Mouse (Mus musculus) C2C12 (cell line): ENCODE measurements around the gene Cep85l. TPM values are rescaled to one million over a fixed set of nuclear protein-coding genes. Genes with fewer than 3 reads are reported as not detected.

Source experiments
- H3K27me3 ChIP-seq: one replicate; pipeline ENCODE4 v1.6.1; 2011; ENCODE audit not compliant: control insufficient read depth, insufficient read depth, insufficient read length
- H3K36me3 ChIP-seq: one replicate; pipeline ENCODE4 v1.6.1; 2011; ENCODE audit not compliant: control insufficient read depth, insufficient read depth
- H3K4me3 ChIP-seq: one replicate; pipeline ENCODE4 v1.5.1; 2011; ENCODE audit warnings: mild to moderate bottlenecking, control low read depth; ENCODE audit not compliant: poor library complexity, insufficient read depth, severe bottlenecking
- H3K79me2 ChIP-seq: one replicate; pipeline ENCODE4 v1.6.1; 2011; ENCODE audit not compliant: control insufficient read depth, insufficient read depth
- H3K79me3 ChIP-seq: one replicate; pipeline ENCODE4 v1.6.1; 2011; ENCODE audit warnings: low read depth, control low read depth
- H3ac ChIP-seq: one replicate; pipeline ENCODE3; 2011; ENCODE audit warnings: low read depth; ENCODE audit not compliant: control insufficient read depth, insufficient read length
- CEBPB ChIP-seq: IDR thresholded peaks from one replicate; pipeline ENCODE4 v1.6.1; 2011; ENCODE audit warnings: low read depth, mild to moderate bottlenecking, control low read depth, moderate library complexity
- CTCF ChIP-seq: IDR thresholded peaks from one replicate; pipeline ENCODE4 v1.5.1; 2011; ENCODE audit not compliant: control insufficient read depth, insufficient read depth, insufficient read length
- FOSL1 ChIP-seq: IDR thresholded peaks from one replicate; pipeline ENCODE4 v1.8.0; 2011; ENCODE audit warnings: mild to moderate bottlenecking, low read length; ENCODE audit not compliant: poor library complexity, insufficient read depth, severe bottlenecking
- MAX ChIP-seq: IDR thresholded peaks from one replicate; pipeline ENCODE4 v1.6.1; 2011; ENCODE audit warnings: mild to moderate bottlenecking, control low read depth
- MYOD1 ChIP-seq: IDR thresholded peaks from one replicate; pipeline ENCODE4 v1.6.1; 2011; ENCODE audit warnings: low read depth; ENCODE audit not compliant: control insufficient read depth, insufficient read length
- MYOG ChIP-seq: IDR thresholded peaks from one replicate; pipeline ENCODE4 v1.6.1; 2011; ENCODE audit not compliant: control insufficient read depth, insufficient read length; ENCODE audit errors: extremely low read depth
- USF1 ChIP-seq: IDR thresholded peaks from one replicate; pipeline ENCODE4 v1.6.1; 2011; ENCODE audit warnings: low read depth, mild to moderate bottlenecking, control low read depth, moderate library complexity
- polyA plus RNA-seq: library from polyadenylated mRNA; unstranded; fragments of >200 nt; fragmentation: generic; extraction: Trizol; gene quantifications from one replicate; pipeline ENCODE4 v1.2.1, GENCODE M21; 2012; ENCODE audit warnings: missing spikeins

The Cep85l gene
- polyA plus RNA-seq, 1 experiment = 0.32 TPM

GRCm38 (mm10) chr10:53347787-53348755 lies 31.7 kb downstream of the Cep85l start:
- Histone ChIP-seq H3ac (no peak overlapping the region), H3K36me3 (peaks cover 5% of the 10 kb centered on the region), H3K79me3 (peaks cover 2% of the 10 kb centered on the region), H3K4me3 (no peak overlapping the region), H3K79me2 (no peaks in the 10 kb centered on the region), H3K27me3 (no peaks in the 10 kb centered on the region)
- TF ChIP-seq CEBPB = no peak
- TF ChIP-seq MYOD1 = no peak
- TF ChIP-seq FOSL1 = no peak
- TF ChIP-seq MYOG = no peak
- no peak for TF ChIP-seq MAX
- peak; percentile 29 for TF ChIP-seq CTCF
- no peak for TF ChIP-seq USF1

- Histone ChIP-seq H3K79me3 (peaks cover 2% of the 10 kb centered on the region), H3K27me3 (no peaks in the 10 kb centered on the region), H3K36me3 (peaks cover 5% of the 10 kb centered on the region), H3K4me3 (no peak overlapping the region), H3ac (no peak overlapping the region), H3K79me2 (no peaks in the 10 kb centered on the region)
- no peak for TF ChIP-seq MAX
- TF ChIP-seq USF1 = no peak
- no peak for TF ChIP-seq MYOD1
Observed at GRCm38 (mm10) chr10:53346916-53347315, 32.8 kb downstream of the Cep85l start.

- H3K36me3 ChIP-seq = peaks cover 5% of the 10 kb centered on the region
- no peaks in the 10 kb centered on the region for H3K79me2 ChIP-seq
- no peaks in the 10 kb centered on the region for H3K27me3 ChIP-seq
- TF ChIP-seq CEBPB (no peak), CTCF (peak; percentile 17)
- H3ac ChIP-seq = no peak overlapping the region
- no peak overlapping the region for H3K4me3 ChIP-seq
- peaks cover 2% of the 10 kb centered on the region for H3K79me3 ChIP-seq
Observed at GRCm38 (mm10) chr10:53346506-53346905, 33.2 kb downstream of the Cep85l start.

GRCm38 (mm10) chr10:53345508-53345907 lies 34.2 kb downstream of the Cep85l start:
- peaks cover 2% of the 10 kb centered on the region for H3K79me3 ChIP-seq
- H3K27me3 ChIP-seq = no peaks in the 10 kb centered on the region
- H3K4me3 ChIP-seq = no peak overlapping the region
- TF ChIP-seq CEBPB = no peak
- peaks cover 5% of the 10 kb centered on the region for H3K36me3 ChIP-seq
- no peak overlapping the region for H3ac ChIP-seq
- no peaks in the 10 kb centered on the region for H3K79me2 ChIP-seq

- H3K27me3 ChIP-seq = no peaks in the 10 kb centered on the region
- no peak for TF ChIP-seq MYOD1
- TF ChIP-seq MYOG = no peak
- H3ac ChIP-seq = no peak overlapping the region
- H3K4me3 ChIP-seq = no peak overlapping the region
- no peaks in the 10 kb centered on the region for H3K79me2 ChIP-seq
- H3K79me3 ChIP-seq = peaks cover 2% of the 10 kb centered on the region
- H3K36me3 ChIP-seq = peaks cover 5% of the 10 kb centered on the region
Observed at GRCm38 (mm10) chr10:53343865-53344264, 35.9 kb downstream of the Cep85l start.

GRCm38 (mm10) chr10:53343384-53343783 lies 36.4 kb downstream of the Cep85l start:
- peaks cover 2% of the 10 kb centered on the region for H3K79me3 ChIP-seq
- no peaks in the 10 kb centered on the region for H3K79me2 ChIP-seq
- peaks cover 2% of the 10 kb centered on the region for H3K36me3 ChIP-seq
- TF ChIP-seq MYOD1 = no peak
- no peak for TF ChIP-seq MYOG
- H3K4me3 ChIP-seq = no peak overlapping the region
- no peak overlapping the region for H3ac ChIP-seq
- H3K27me3 ChIP-seq = no peaks in the 10 kb centered on the region
